Mouse (Mus musculus): Measurements from ENCODE around the gene Hdac9. TPM values are rescaled to one million over a fixed set of nuclear protein-coding genes. Genes with fewer than 3 reads are reported as not detected.

Gene Hdac9
- total RNA-seq, 1 experiment from 2014 or later: 0.88 TPM

- DNase-seq: no peak
These were observed 110.4 kb downstream of the Hdac9 start for GRCm38 (mm10) chr12:34806528-34806927.

DNA sequence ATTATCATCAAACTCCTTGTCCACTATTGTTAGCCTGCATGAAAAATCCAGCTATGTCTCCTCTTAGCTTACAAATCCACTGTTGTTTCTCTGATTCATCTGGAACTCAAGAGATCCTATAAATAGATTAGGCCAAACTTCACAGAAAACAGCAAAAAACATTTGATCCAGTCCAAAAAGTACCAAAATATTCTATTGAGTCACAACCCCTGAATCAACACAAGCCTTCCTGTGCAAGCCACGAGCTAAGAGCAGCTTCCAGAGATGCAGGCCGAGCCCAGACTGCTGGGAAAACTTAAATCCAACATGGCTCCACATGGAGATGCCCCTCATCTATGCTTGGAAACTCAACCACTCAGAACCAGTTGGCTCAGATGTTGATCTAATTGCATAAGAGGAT is 113.2 kb downstream of the Hdac9 start:
- DNase-seq: no peak

GRCm38 (mm10) chr12:34802308-34802707 is 114.6 kb downstream of the Hdac9 start:
- no peak for DNase-seq

DNA sequence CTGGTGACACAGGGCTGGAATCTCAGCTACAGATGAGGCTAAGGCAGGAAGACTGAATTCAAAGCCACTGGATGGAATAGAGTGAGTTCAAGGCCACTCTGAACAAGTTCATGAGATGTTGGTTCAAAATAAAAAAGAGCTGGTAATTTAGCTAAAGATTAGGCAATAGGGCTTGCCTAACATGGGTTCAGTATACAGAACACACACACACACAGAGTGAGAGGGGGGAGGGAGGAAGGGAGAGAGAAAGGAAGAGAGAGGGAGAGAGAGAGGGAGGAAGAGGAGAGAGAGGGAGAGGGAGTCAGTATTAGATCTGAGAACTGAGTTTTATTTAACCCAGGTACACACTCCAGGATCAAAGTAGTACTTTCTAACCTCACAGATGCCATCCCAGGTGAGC is 115.1 kb downstream of the Hdac9 start:
- DNase-seq: no peak

GRCm38 (mm10) chr12:34797389-34797788 is 119.5 kb downstream of the Hdac9 start:
- DNase-seq: no peak

- DNase-seq: no peak
These were observed 121.4 kb downstream of the Hdac9 start for GRCm38 (mm10) chr12:34795487-34795886.

DNA sequence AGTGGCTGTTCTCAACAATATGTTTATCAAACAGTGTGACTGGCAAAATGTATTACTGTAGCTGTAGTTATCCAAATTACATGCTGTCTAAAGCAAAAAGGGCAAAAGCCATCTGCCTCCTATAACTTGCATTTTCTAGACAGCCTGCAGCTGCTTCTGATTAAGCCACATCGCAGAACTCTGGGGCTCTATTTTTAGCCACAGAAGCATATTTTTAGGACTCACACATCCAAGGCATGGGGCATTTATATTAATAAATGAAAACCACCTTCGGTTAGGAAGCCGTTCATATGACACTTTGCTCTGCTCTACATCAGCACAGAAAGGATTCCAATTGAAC is 124.8 kb downstream of the Hdac9 start:
- no peak for DNase-seq

- DNase-seq: no peak
These were observed 125.4 kb downstream of the Hdac9 start for GRCm38 (mm10) chr12:34791213-34792112.

DNA sequence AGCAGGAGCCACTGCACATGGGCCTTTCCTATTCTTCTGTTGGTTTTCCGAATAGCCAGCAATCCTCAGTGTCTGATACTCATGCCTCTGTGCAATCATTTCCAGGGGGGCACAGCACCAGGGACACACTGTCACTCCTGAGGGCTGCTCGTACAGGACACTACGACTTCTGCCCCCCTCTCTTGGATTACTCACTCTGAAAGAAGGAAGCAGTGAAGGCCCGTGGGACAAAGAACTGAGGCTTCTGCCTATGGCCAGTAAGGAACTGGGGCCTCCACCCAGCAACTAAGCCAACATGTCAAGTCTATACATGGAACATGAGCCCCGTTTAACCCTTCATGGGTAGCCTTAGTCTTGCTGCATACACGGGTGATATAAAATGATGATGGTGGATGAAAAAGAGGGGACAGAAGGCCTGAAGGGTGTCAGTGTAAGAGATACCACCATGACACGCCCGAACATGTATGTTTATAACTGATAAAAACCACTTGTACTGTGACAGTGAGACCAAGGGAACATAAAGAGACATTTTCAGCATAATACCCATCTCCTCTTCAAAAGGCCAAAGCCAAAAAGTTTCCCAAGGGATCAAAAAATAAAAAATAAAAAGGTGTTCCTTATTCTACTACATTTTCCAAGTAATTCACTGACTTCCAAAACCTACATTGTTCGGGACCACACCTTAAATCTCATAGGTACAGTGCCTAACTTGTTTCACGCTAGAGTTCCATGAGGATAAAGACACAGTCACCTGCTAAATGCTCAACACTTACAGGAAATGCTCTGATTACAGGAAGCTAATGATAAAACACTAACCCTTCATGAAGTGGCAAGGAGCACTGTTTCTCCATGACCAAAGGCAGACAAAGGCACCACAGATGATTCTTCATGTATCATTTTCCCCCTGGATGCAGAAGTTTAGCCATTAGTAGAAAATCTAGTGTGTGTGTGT is 127.6 kb downstream of the Hdac9 start:
- DNase-seq: no peak

DNA sequence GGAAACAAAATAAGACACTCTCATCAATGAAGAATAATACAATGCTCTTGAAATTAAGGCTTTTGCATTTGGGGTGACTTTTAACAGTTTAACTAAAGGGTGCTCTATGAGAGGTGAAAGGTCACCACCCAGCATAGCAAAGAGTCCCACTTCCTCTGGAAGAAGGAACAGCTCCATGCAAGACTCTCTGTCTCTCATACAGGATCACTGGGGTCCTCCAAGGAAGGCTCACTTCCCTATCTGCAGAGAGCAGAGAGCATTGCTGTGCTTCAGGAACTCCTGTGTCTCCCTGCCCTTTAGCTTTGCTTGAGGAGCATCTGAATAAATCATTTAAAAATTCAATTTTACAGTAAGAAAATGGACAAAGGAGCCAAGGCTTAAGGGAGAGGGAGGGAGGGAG is 129.5 kb downstream of the Hdac9 start:
- DNase-seq: no peak

- DNase-seq: no peak
These were observed 133.3 kb downstream of the Hdac9 start for GRCm38 (mm10) chr12:34783574-34783973.

DNA sequence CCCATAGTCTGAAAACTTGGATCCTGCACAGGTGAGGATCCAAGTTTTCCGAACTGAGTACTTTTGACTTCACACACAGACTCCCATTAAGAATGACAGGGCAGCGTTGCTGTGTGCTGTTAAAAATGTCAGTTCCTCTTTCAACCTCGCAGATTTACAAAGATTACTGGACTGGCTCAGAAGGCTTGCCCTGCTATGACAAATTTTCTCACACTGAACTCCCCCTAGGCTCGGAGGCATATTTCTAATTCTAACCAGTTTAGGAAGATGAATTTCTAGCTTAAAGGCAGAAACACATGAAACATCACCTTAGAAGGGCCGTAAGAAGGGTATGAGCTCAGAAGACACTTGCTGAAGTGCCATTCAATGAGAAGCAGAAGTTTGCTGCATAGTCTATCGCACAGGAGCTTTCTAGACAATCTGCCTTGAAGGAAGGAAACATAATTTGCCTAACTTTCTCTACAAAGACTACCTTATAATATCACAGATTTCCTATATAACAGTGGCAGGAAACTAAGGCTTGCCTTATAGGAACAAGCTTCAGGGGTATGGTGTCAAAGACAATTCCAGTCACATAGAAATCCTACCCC is 137.4 kb downstream of the Hdac9 start:
- no peak for DNase-seq

- no peak for DNase-seq
These were observed 140.7 kb downstream of the Hdac9 start for GRCm38 (mm10) chr12:34776170-34776569.

GRCm38 (mm10) chr12:34774071-34774470 is 142.8 kb downstream of the Hdac9 start:
- DNase-seq: no peak

DNA sequence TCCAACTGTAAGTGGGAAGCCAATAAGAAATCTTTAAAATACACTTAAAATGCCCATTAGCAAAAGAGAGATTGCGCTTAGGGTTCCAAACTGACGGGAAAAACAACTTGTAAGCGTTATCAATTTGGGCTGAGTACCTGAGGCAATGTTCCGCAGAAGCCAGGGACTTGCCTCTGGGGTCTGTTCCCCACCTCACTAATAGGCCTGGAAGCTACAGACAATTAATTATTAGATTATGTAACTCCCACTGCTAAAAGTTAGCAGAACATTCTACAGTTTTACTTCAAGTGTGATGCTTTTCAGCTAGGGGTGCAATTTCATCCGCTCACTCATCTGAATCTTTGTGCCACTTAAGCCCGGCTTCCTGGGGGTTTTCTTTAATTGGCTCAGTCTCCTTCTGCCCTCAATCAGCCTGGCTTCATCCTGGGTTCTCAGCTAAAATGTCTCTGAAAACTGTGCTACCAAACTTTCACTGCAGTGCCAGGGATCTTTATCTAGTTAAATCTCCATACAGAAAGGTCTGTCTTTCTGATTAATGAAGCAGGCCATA is 149.6 kb downstream of the Hdac9 start:
- no peak for DNase-seq

DNA sequence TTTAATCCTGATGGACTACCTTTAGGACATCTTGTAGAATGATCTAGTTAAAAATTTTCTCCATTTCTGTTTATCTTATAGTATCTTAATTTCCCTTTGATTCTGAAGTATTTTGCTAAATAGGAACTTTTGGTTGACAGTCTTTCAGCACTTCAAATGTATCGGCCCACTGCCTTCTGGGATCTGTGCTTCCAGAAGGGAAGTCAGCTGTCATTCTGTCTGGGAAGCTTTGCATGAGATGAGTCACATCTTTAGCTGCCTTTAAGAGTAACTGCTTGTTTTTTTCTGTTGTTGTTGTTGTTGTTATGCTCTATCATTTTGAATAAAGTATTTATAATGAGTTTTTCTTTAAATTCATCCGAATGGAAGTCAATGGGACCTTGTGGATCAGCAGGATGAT is 169.6 kb downstream of the Hdac9 start:
- no peak for DNase-seq

DNA sequence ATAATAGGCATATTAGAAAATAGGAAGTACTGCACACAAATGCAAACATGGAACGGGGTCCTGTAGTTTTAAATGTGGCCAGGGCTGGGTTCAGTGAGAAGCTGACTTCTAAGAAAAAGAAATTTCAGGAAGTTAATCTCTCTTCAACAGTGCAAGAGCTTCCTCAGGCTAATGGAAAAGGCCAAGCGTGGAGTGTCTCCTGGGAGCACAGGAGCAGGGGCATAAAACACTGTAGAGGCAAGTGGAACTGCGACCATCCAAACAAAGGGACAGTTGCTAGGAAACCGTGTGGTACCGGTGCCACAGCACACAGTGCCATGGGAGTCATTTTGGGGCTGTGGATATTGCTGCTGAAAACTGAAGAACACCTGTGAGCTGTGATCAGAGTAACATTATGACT is 191.7 kb downstream of the Hdac9 start:
- DNase-seq: no peak

GRCm38 (mm10) chr12:34724274-34724673 is 192.6 kb downstream of the Hdac9 start:
- DNase-seq: no peak

GRCm38 (mm10) chr12:34722831-34723490 is 193.9 kb downstream of the Hdac9 start:
- no peak for DNase-seq

- no peak for DNase-seq
These were observed 196.0 kb downstream of the Hdac9 start for GRCm38 (mm10) chr12:34720906-34721305.

DNA sequence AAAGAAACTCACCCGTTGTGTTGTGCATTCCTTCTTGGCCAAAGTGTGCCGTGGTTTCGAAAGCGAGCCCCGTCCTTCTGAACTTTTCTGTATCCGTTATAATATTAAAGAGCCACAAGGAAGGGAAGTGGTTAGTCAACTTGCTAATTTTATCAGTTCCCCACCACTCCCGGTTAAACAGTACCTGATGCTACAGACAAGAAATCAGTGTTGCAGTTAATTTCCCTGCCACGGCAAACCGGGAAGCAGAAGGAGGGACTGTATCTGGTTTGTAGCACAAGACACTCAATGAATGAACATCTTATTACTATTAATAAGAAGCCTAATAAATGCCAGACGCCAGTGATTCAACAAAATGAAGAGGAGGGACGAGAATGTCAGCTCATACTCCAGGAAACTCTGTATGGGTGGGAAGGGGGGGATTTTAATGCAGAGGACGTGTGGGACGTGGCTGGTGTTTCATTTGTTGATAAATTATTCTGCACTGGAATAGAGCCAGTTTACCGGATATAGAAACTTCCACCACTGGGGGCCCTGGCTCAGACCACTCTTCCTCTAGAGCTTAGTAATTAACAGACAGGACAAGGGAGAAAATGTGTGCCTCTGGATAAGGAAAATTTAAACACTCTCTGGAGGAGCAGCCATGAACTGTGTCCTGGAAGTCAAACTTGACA is 202.5 kb downstream of the Hdac9 start:
- DNase-seq: no peak
